Mouse (Mus musculus) heart, embryonic 10.5 days (tissue): ENCODE measurements around the gene Sardh. TPM values are rescaled to one million over a fixed set of nuclear protein-coding genes. Genes with fewer than 3 reads are reported as not detected.
A peak's percentile ranks its signal among the peaks of the same experiment; 100 is the strongest.

ENCODE experiments used
- DNase-seq: peaks from one replicate; pipeline ENCODE4 v3.0.0-alpha.2; 2017; ENCODE audit warnings: low spot score
- H3K27ac ChIP-seq: fragments of 300-500 bp; sonication (generic); 2 replicates; pipeline ENCODE4 v1.5.1; 2016; ENCODE audit warnings: mild to moderate bottlenecking
- H3K27me3 ChIP-seq: fragments of 300-500 bp; sonication (generic); 2 replicates; pipeline ENCODE4 v1.6.1; 2016; ENCODE audit warnings: mild to moderate bottlenecking; ENCODE audit not compliant: poor library complexity, insufficient read depth, severe bottlenecking
- H3K36me3 ChIP-seq: fragments of 300-500 bp; sonication (generic); 2 replicates; pipeline ENCODE4 v1.6.1; 2016; ENCODE audit warnings: mild to moderate bottlenecking, moderate library complexity
- H3K4me1 ChIP-seq: fragments of 300-500 bp; sonication (generic); 2 replicates; pipeline ENCODE4 v1.6.1; 2016; ENCODE audit warnings: mild to moderate bottlenecking
- H3K4me3 ChIP-seq: fragments of 300-500 bp; sonication (generic); 2 replicates; pipeline ENCODE4 v1.5.1; 2016; ENCODE audit warnings: mild to moderate bottlenecking, moderate library complexity
- H3K9me3 ChIP-seq: fragments of 300-500 bp; sonication (generic); 2 replicates; pipeline ENCODE4 v1.6.1; 2016; ENCODE audit warnings: mild to moderate bottlenecking, moderate library complexity
- WGBS: fragments of 180-500 bp; shearing (Covaris S2); methylation state at CpG from one replicate; pipeline ENCODE4 v1.1.7; 2016; 5-methylcytosine and 5-hydroxymethylcytosine counted together
- polyA plus RNA-seq: library from polyadenylated mRNA; unstranded; fragments of >200 nt; fragmentation: Nextera tagmentation; extraction: Ambion mirVana; gene quantifications from 2 replicates; pipeline ENCODE4 v1.2.1, GENCODE M21; 2016

The Sardh gene
- polyA plus RNA-seq, 1 experiment from 2014 or later: 11.8 TPM

DNA sequence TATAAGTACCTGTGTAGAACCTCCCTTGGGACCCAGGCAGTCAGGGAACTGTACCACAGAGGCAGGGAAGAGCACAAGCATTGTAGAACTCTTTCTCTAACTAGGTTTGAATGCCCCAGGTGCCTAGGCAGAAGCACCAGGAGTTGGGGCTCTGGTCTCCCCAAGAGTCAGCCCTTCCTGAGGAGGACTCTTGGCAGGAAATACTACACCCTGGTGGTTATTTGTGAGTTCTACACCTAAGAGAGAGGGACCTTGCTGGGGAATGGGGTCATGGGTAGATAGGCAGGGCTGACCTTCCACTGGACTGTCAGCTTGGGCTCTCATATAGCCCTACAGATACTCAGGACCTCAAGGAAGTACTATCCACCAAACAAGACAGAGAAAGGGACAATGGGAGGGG is 3.3 kb upstream of the Sardh start:
- no peaks in the 10 kb centered on the region for H3K36me3 ChIP-seq
- no peak overlapping the region for H3K4me3 ChIP-seq
- DNase-seq: no peak
- H3K4me1 ChIP-seq: peaks cover 24% of the 10 kb centered on the region
- peaks cover 4% of the 10 kb centered on the region; the same call in 1 of the 2 replicates for H3K27me3 ChIP-seq
- no peak overlapping the region for H3K27ac ChIP-seq
- no peaks in the 10 kb centered on the region for H3K9me3 ChIP-seq

DNA sequence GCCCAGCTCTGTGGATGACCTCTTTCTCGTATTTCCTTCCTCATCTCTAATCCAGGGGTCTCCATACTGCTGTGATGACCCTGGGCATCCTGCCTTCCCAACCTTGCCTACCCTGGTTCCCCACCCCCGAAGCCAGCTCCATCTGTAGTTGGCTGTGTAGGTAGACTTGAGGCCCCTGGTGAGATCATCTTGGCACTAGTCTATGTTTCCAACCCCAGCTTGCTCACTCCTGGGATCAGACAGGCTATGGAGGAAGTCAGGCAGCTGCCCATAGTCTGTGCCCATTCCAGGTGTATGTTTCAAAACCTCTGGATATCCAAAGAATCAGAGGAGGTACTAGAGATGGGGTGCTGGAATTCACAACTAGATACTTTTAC is 662 bp downstream of the Sardh start:
- 37% methylated on average over 2 of the region's 2 CpGs for WGBS
- Histone ChIP-seq H3K4me3 (no peak overlapping the region), H3K27me3 (peaks cover 8% of the 10 kb centered on the region; the same call in 1 of the 2 replicates), H3K4me1 (peaks cover 23% of the 10 kb centered on the region), H3K36me3 (no peaks in the 10 kb centered on the region), H3K27ac (peak overlapping the region; percentile 53; the same call in 1 of the 2 replicates), H3K9me3 (no peaks in the 10 kb centered on the region)
- no peak for DNase-seq

DNA sequence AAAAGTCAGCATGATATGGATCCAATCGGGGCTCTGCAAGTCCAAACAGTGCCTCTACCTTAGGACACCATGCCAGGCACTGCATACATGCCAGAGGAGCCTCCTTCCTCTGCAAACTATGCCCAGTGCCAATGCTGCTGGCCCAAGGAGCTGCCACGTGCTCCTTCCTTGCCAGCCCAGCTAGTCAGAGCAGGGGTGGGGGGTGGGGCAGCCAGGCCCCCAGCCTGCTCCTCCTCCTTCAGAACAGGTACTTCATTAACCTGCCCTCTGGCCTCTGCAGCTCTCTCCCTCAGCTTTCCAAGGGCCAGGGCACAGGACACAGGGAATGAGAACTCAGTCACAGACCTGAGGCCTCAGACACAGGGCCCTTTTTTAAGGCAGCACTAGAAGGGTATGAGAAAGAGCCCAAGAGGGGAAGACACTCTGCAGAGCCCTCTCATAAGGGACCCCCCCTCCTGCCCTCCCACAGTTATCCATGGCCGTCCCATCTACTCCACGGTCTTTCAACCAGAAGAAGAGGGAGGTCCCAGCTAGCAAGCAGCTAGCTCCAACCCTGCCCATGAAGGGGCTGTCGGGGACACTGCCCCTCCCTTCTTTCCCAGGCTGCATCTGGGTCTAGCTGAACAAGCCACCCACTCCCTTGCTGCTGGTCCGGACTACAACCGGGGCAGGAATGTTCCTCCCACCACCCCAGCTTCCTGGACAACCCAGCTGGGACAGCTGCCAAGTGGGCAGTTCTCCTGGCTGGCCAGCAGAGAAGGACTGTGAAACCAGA is 1.2 kb downstream of the Sardh start:
- Histone ChIP-seq H3K9me3 (no peaks in the 10 kb centered on the region), H3K27me3 (peaks cover 8% of the 10 kb centered on the region; the same call in 1 of the 2 replicates), H3K4me3 (peak overlapping the region; percentile 34), H3K4me1 (peaks cover 23% of the 10 kb centered on the region), H3K27ac (peak overlapping the region; percentile 53), H3K36me3 (no peaks in the 10 kb centered on the region)
- DNase-seq: peak; percentile 94
- 33% methylated on average over 7 of the region's 7 CpGs for WGBS

DNA sequence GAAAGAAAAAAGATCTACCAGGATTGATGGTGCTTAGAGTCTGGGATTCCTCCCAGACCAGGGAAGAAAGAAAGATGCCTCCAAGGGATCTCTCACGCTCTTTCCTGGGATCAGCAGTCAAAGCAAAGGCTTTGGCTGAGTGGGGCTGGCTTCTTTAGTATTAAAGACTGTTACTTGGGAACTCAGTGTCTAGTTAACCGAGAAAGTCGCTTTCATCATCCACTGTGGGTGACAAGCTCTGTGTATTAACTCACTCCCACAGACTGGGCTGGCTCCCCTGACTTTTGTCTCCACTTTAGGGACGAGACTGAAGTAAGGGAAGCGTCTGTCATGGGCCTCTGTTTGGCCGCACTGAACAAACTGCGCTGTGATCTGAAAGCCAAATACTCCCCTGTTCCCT is 2.2 kb downstream of the Sardh start:
- Histone ChIP-seq H3K36me3 (no peaks in the 10 kb centered on the region), H3K27me3 (peaks cover 8% of the 10 kb centered on the region; the same call in 1 of the 2 replicates), H3K9me3 (no peaks in the 10 kb centered on the region), H3K27ac (no peak overlapping the region), H3K4me3 (no peak overlapping the region), H3K4me1 (peaks cover 23% of the 10 kb centered on the region)
- DNase-seq: no peak
- 67% methylated on average over 7 of the region's 7 CpGs for WGBS

DNA sequence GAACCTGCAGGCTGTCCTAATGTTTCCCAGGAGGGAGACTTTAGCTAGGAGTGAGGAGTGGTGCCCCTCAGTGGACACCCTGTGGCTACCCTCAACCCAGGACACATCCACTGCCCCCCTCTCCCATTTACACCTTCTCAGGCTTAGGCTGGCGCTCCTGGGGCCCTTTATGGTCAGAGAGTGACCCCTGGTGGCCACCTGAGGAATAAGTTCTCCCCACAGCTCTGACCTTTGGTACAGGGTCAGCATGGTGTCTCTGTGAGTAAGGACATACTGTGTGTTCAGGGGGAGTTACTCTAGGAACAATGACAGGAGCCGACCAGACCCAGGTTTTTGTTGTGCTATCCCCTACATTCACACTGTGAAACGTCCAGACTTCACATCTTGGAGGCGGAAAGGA is 10.8 kb downstream of the Sardh start:
- H3K36me3 ChIP-seq: no peaks in the 10 kb centered on the region
- 23% methylated on average over 4 of the region's 4 CpGs for WGBS

DNA sequence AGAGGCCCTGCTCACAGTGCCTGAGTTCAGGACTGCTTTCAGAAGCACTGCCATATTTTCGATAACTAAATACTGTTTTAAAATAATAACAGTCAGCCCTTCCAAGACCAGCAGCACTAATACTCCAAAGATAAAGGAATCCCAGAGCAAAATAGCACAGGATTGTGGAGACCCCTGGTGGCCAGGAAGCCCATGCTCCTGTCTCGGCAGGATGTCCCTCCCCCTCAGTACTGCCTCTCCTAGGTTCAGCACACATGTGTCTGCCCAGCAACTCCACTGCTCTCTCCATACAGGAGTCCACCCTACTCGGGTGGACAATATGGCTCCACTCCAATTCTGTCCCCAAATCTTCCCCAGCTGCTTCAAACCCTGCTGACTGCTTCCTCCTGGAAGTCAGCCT is 12.4 kb downstream of the Sardh start:
- peaks cover 22% of the 10 kb centered on the region for H3K4me1 ChIP-seq
- WGBS: 9% methylated on average over 3 of the region's 3 CpGs
- peak overlapping the region; percentile 67; the same call in 1 of the 2 replicates for H3K27ac ChIP-seq
- DNase-seq: no peak
- no peaks in the 10 kb centered on the region for H3K9me3 ChIP-seq
- no peaks in the 10 kb centered on the region for H3K36me3 ChIP-seq
- peaks cover 37% of the 10 kb centered on the region for H3K27me3 ChIP-seq
- no peak overlapping the region for H3K4me3 ChIP-seq

More for the DNA sequence above, 10.8 kb downstream of the Sardh start:
- Histone ChIP-seq H3K4me3 (no peak overlapping the region), H3K27ac (no peak overlapping the region), H3K4me1 (peaks cover 14% of the 10 kb centered on the region), H3K9me3 (no peaks in the 10 kb centered on the region), H3K27me3 (peaks cover 37% of the 10 kb centered on the region)
- no peak for DNase-seq

DNA sequence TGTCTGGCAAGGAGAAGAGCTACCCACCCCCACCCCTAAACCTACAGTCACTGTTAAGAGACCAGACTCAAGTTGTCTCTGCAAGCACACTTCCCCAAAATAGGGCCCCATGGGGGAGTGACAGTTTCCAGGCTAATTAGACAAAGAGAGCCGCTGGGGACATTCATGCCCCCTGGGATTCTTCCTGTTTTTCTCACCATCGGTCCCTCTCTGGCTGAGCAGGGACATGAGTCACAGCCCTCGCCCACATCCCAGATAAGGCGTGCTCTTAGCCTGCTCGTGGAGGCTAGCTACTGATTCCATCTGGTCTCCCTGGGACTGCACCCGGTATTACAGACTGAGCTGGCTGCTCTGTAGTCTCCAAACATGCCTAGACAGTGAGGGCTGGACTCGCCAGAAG is 15.8 kb downstream of the Sardh start:
- Histone ChIP-seq H3K27me3 (peaks cover 54% of the 10 kb centered on the region), H3K36me3 (no peaks in the 10 kb centered on the region), H3K4me1 (peaks cover 25% of the 10 kb centered on the region), H3K9me3 (no peaks in the 10 kb centered on the region), H3K27ac (peak overlapping the region; percentile 50; the same call in 1 of the 2 replicates), H3K4me3 (no peak overlapping the region)
- DNase-seq: no peak
- 10% methylated on average over 7 of the region's 7 CpGs for WGBS

DNA sequence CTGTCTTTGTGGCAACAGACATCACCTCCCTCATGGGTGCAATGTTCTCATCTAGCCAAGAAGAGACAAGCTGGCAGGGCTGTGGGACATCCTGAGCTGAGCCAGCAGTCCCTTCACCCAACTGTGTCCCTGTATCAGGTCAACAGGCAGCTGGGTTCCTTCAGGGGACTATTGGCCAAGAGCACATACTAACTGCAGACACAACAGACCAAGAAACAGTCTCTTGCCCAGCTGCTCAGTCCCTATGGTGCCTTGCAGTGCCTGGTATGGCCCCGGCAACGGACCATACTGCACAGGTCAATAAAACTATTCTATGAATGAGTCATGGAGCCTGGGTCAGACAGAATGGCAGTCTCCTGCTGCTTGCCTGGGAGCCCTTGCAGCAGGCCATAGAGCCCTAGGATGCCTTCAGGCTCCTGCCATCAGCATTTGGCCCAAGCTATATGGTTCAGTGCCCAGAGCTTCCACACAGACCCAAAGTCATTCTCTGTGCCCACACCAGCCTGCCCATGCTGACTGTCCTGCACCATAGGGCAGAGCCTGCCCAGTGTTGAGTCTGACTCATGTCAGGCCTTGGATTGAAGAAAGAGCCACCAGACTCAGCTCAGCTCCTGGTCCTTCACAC is 18.5 kb downstream of the Sardh start:
- Histone ChIP-seq H3K9me3 (no peaks in the 10 kb centered on the region), H3K27ac (peak overlapping the region; percentile 10; the same call in 1 of the 2 replicates), H3K4me3 (no peak overlapping the region), H3K36me3 (no peaks in the 10 kb centered on the region), H3K27me3 (peaks cover 37% of the 10 kb centered on the region), H3K4me1 (peaks cover 51% of the 10 kb centered on the region)
- no peak for DNase-seq
- 92% methylated on average over 2 of the region's 2 CpGs for WGBS

DNA sequence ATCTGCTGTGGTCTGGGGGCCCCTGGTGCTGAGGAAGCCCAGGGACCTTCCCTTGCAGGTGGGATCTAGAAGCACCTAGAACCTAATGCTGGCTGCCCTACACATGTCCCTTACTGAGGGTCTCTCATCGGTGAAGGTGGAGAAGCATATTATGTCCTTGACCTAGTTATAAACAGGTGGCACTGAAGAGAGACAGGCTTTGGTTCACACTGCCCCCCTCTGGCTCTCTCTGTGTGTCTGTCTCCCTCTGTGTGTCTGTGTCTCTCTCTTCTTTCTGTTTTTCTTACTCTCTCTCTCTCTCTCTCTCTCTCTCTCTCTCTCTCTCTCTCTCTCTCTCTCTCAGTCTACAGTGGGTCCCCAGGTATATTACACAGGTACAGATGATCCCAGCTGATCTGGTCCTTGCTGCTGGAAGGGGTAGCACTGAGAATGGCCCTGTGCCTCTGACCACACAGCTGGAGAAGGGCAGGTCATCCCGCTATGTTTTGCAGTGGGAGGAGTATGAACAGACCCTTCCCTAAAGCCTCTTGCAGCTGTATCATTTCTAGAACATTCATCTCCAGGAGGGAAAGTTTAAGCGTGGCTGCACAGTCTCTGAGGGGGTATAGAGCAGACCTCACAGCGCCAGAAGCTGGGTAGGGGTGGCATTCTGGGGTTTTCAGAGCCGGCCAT is 19.2 kb downstream of the Sardh start:
- Histone ChIP-seq H3K4me1 (peaks cover 52% of the 10 kb centered on the region), H3K36me3 (no peaks in the 10 kb centered on the region), H3K4me3 (no peak overlapping the region), H3K9me3 (no peaks in the 10 kb centered on the region), H3K27me3 (peaks cover 31% of the 10 kb centered on the region), H3K27ac (no peak overlapping the region)
- WGBS: 74% methylated on average over 5 of the region's 5 CpGs
- no peak for DNase-seq

DNA sequence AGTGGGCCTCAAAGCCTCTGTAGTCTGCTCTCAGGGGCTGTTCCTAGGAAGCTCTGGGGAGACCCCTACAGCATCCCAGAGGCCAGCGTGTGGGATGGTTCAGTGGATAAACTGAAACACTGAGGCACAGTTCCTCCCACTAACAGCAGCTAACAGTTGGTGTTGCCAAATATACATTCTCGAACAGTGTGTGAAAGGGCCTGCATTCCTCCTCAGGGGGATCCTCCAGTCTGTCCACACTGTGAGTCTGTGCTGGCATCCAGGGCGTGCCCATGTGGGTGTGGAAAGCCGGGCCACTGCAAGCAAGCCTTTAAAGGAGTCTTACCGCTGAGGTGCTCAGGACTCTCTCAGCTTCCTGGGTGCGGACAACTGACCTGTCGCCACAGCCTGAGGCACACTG is 21.6 kb downstream of the Sardh start:
- Histone ChIP-seq H3K9me3 (no peaks in the 10 kb centered on the region), H3K27me3 (peaks cover 31% of the 10 kb centered on the region), H3K4me3 (no peak overlapping the region), H3K36me3 (no peaks in the 10 kb centered on the region), H3K4me1 (peaks cover 30% of the 10 kb centered on the region), H3K27ac (peak overlapping the region; percentile 56)
- DNase-seq: no peak
- WGBS: 58% methylated on average over 7 of the region's 7 CpGs

DNA sequence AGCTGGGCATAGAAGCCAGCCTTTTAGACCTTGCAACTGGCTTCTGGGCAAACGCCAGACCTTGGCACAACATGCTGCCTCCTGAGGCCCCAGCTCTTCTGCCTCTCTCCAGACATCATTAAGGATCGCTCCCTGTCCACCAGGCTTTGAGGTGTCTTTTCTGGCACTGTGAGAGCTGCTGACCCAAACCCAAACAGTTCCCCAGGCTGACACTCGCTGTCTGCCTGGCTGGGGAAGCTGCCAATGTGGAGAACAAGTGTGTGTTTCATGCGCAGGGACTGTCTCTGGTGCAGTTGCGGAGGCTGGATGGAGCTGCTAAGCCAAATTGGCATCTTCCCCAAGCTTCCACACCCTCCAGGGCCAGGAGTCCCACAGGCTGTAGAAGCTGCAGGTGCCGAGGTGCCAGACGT is 25.1 kb downstream of the Sardh start:
- H3K27me3 ChIP-seq: peaks cover 12% of the 10 kb centered on the region
- no peaks in the 10 kb centered on the region for H3K9me3 ChIP-seq
- DNase-seq: no peak
- peaks cover 45% of the 10 kb centered on the region for H3K4me1 ChIP-seq
- no peak overlapping the region for H3K4me3 ChIP-seq
- 85% methylated on average over 7 of the region's 7 CpGs for WGBS
- peak overlapping the region; percentile 14; the same call in 1 of the 2 replicates for H3K27ac ChIP-seq
- H3K36me3 ChIP-seq: no peaks in the 10 kb centered on the region

DNA sequence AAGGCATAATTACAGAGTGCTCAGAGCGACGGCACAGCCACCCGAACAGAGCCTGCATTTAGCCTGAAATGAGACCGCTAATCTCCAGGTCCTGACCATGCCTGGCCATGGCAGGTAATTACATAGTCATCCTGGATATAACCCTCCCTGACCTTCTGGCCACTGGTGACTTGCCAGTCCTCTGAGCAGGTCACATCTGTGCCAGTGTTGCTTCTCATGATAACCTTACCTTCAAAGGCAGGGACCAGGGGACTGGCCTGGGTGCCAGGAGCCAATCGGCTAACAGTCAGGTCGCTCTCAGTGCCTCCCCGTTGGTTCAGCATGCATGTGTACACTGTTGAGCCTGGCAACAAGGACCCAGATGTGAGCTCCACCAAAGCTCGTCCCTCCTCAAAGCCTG is 29.6 kb downstream of the Sardh start:
- peak overlapping the region; percentile 72; the same call in 1 of the 2 replicates for H3K27ac ChIP-seq
- no peaks in the 10 kb centered on the region for H3K36me3 ChIP-seq
- H3K27me3 ChIP-seq: peaks cover 10% of the 10 kb centered on the region
- no peak for DNase-seq
- peaks cover 51% of the 10 kb centered on the region for H3K4me1 ChIP-seq
- 81% methylated on average over 8 of the region's 8 CpGs for WGBS
- no peak overlapping the region for H3K4me3 ChIP-seq
- no peaks in the 10 kb centered on the region for H3K9me3 ChIP-seq

DNA sequence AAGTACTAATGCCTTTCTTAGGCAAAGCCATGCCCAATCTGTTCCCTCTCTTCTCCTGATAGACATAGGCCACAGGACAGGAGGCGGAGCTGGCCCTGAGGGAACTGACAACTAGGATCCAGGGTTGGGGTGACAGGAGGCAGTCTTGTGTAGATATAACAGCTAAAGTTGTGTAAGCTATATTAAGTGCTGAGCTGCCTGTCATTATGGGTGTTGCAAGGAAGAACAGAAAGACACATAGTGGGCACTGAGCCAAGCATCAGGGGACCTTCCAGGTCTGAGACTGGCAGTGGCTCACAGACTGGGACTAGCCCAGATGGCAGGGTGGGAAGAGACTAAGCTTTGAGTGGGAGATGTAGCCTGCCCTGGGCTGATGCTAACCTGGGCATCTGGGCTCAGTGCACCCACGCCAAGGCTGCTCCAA is 30.0 kb downstream of the Sardh start:
- peak overlapping the region; percentile 72; the same call in 1 of the 2 replicates for H3K27ac ChIP-seq
- whole genome bisulfite sequencing: 64% methylated on average over 2 of the region's 2 CpGs

More for the DNA sequence above, 30.0 kb downstream of the Sardh start:
- Histone ChIP-seq H3K36me3 (no peaks in the 10 kb centered on the region), H3K4me1 (peaks cover 55% of the 10 kb centered on the region), H3K9me3 (no peaks in the 10 kb centered on the region), H3K4me3 (no peak overlapping the region), H3K27me3 (peaks cover 10% of the 10 kb centered on the region)
- DNase-seq: peak; percentile 85
